Mouse (Mus musculus) cerebellum, adult 2 months (tissue): ENCODE measurements at regions not wholly inside any gene's neighbourhood (a gene's known extent, or its start where the extent isn't known, plus 50 kb on each side); places are given as distances from the start of the nearest gene placed in this dataset.

Source experiments
- CTCF ChIP-seq: fragments of 200-500 bp; IDR thresholded peaks from 2 replicates; pipeline ENCODE4 v1.5.1; 2011; ENCODE audit warnings: low read depth, mild to moderate bottlenecking, control low read depth, low read length, moderate library complexity, borderline replicate concordance; ENCODE audit not compliant: insufficient read depth
- POLR2A ChIP-seq: fragments of 200-500 bp; IDR thresholded peaks from 2 replicates; pipeline ENCODE4 v1.6.1; 2011; ENCODE audit warnings: low read length, control low read depth, borderline replicate concordance; ENCODE audit not compliant: insufficient read depth

- TF ChIP-seq CTCF (no peak), POLR2A (no peak)
Observed at GRCm38 (mm10) chr13:83722791-83723190, 219.0 kb downstream of the Mef2c start.
